Mouse (Mus musculus) bone marrow, adult 2 months (tissue): ENCODE measurements around the gene Trpc1.

Experiments
- CTCF ChIP-seq: fragments of 200-500 bp; IDR thresholded peaks from 2 replicates; pipeline ENCODE4 v1.5.1; 2011; ENCODE audit warnings: low read length, control low read depth; ENCODE audit not compliant: control insufficient read depth, insufficient read depth
- POLR2A ChIP-seq: fragments of 200-500 bp; IDR thresholded peaks from 2 replicates; pipeline ENCODE4 v1.6.1; 2011; ENCODE audit warnings: low read depth, mild to moderate bottlenecking, control low read depth, low read length, borderline replicate concordance; ENCODE audit not compliant: control insufficient read depth

DNA sequence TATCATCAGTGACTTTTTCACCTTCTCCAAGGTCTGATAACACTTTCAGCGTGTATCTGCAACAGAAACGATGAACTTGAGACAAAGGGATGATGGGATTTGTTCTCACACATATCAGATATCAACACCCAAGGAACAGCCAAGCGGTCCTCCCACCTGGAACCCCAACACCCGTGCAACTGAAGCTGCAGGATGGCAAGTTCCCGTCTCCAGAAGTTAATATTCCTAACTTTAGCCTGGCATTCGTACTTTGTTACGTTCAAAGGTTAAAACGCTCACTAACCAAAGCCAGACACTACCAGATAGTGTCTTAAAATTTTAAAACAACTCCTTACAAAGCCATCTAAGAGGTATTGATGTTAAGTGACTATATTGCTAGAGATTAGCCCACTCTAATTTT lies 11.2 kb upstream of the Trpc1 start:
- TF ChIP-seq CTCF (no peak), POLR2A (no peak)
